Mouse (Mus musculus) hindbrain, postnatal 0 days (tissue): ENCODE results near the gene Olfr213. TPM values are rescaled to one million over a fixed set of nuclear protein-coding genes. Genes with fewer than 3 reads are reported as not detected.
A peak's percentile ranks its signal among the peaks of the same experiment; 100 is the strongest.
"Not testable (repeated sequence)": the region's sequence is repeated elsewhere in the genome, so short reads cannot be mapped to it uniquely, and the experiment has no call there.

Source experiments
- ATAC-seq: fragments of 200-750 bp; cut with Nextera tagmentation; 2 replicates; pipeline ENCODE4 v1.8.0; 2017; ENCODE audit warnings: mild to moderate bottlenecking, moderate TSS enrichment, moderate library complexity
- DNase-seq: peaks from one replicate; pipeline ENCODE4 v3.0.0-alpha.2; 2015; ENCODE audit warnings: low spot score
- H3K27ac ChIP-seq: fragments of 300-500 bp; sonication (generic); 2 replicates; pipeline ENCODE4 v1.5.1; 2014; ENCODE audit warnings: mild to moderate bottlenecking
- H3K27me3 ChIP-seq: fragments of 300-500 bp; sonication (generic); 2 replicates; pipeline ENCODE4 v1.6.1; 2014; ENCODE audit warnings: low read length, mixed read lengths; ENCODE audit not compliant: insufficient read depth
- H3K36me3 ChIP-seq: fragments of 300-500 bp; sonication (generic); 2 replicates; pipeline ENCODE4 v1.6.1; 2014; ENCODE audit warnings: low read length, mixed read lengths; ENCODE audit not compliant: insufficient read depth
- H3K4me1 ChIP-seq: fragments of 300-500 bp; sonication (generic); 2 replicates; pipeline ENCODE4 v1.6.1; 2014; ENCODE audit warnings: antibody characterized with exemption, low read length, mixed read lengths; ENCODE audit not compliant: insufficient read depth
- H3K4me2 ChIP-seq: fragments of 300-500 bp; sonication (generic); 2 replicates; pipeline ENCODE4 v1.6.1; 2014; ENCODE audit warnings: low read depth, mild to moderate bottlenecking, low read length, moderate library complexity, mixed read lengths
- H3K4me3 ChIP-seq: fragments of 300-500 bp; sonication (generic); 2 replicates; pipeline ENCODE4 v1.5.1; 2014; ENCODE audit warnings: low read length
- H3K9ac ChIP-seq: fragments of 300-500 bp; sonication (generic); replicated peaks from 2 replicates; pipeline ENCODE4 v1.6.1; 2014; ENCODE audit warnings: mild to moderate bottlenecking, low read length, moderate library complexity, mixed read lengths
- H3K9me3 ChIP-seq: fragments of 300-500 bp; sonication (generic); 2 replicates; pipeline ENCODE4 v1.6.1; 2016; ENCODE audit warnings: low read length, mixed read lengths
- CTCF ChIP-seq: IDR thresholded peaks from 2 replicates; pipeline ENCODE4 v1.5.1; 2016; ENCODE audit warnings: antibody characterized with exemption, control low read depth, low read depth
- WGBS: fragments of 180-500 bp; shearing (Covaris S2); extraction: QIAGEN DNeasy Blood & Tissue Kit; methylation state at CpG from one replicate; pipeline ENCODE4 v1.1.7; 2014; 5-methylcytosine and 5-hydroxymethylcytosine counted together
- polyA plus RNA-seq: library from polyadenylated mRNA; unstranded; fragments of >200 nt; fragmentation: Nextera tagmentation; extraction: Ambion mirVana; gene quantifications from 2 replicates; pipeline ENCODE4 v1.2.1, GENCODE M21; 2015
- total RNA-seq: library from RNA; depleted of rRNA; stranded (reverse); fragments of >200 nt; gene quantifications from 2 replicates; pipeline ENCODE4 v1.2.3, GENCODE M21; 2014; rRNA removed

Gene Olfr213
- not detected in 2 replicates for total RNA-seq
- not detected in 2 replicates for polyA plus RNA-seq

- Histone ChIP-seq H3K4me1 (no peaks in the 10 kb centered on the region), H3K4me2 (no peak within 1 kb of the TSS)
- TF ChIP-seq CTCF, result no peak
Measured at GRCm38 (mm10) chr6:116538156-116538555, at the start of gene Olfr213. TSS of gene Olfr213 (plus strand) at chr6:116538456.

DNA sequence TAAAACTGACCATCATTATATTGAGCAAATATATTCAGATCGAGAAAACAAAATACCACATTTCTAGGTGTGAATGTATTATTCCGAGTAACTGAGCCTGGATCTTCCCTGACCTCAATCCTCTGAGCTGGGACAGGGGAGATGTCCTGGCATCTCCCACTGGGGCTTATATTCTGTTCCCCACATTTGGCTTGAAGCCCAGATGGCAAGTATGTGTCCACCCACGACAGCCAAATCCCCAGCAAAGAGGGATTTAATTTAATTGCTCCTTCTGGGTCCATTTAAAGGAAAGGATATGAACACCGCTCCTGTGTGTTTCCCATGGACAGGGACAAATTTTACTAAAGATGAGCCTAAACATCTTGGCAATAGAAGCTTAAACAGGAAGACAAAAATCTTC is 49.5 kb upstream of the Olfr213 start, which contains the start of gene Olfr211:
TSS of gene Olfr211 (plus strand) at position 301 of the 400 bp plus-strand sequence.
- ATAC-seq (no peak), DNase-seq (peak; percentile 63)
- Histone ChIP-seq H3K27ac (no peak within 1 kb of the TSS), H3K9ac (no peak within 1 kb of the TSS), H3K27me3 (no peaks in the 10 kb centered on the region), H3K4me2 (no peak within 1 kb of the TSS), H3K4me3 (no peak within 1 kb of the TSS), H3K9me3 (no peaks in the 10 kb centered on the region), H3K36me3 (no peaks in the 10 kb centered on the region), H3K4me1 (no peaks in the 10 kb centered on the region)
- no peak for TF ChIP-seq CTCF
- 50% methylated on average over 4 of the region's 4 CpGs for WGBS

More at GRCm38 (mm10) chr6:116538156-116538555, at the start of gene Olfr213:
- ATAC-seq (no peak), DNase-seq (no peak)
- no peaks in the 10 kb centered on the region for H3K27me3 ChIP-seq
- H3K27ac ChIP-seq, result no peak within 1 kb of the TSS
- 71% methylated on average over 1 of the region's 1 CpGs for WGBS
- no peak within 1 kb of the TSS for H3K9ac ChIP-seq
- H3K36me3 ChIP-seq, result no peaks in the 10 kb centered on the region
- no peaks in the 10 kb centered on the region for H3K9me3 ChIP-seq
- H3K4me3 ChIP-seq, result no peak within 1 kb of the TSS

DNA sequence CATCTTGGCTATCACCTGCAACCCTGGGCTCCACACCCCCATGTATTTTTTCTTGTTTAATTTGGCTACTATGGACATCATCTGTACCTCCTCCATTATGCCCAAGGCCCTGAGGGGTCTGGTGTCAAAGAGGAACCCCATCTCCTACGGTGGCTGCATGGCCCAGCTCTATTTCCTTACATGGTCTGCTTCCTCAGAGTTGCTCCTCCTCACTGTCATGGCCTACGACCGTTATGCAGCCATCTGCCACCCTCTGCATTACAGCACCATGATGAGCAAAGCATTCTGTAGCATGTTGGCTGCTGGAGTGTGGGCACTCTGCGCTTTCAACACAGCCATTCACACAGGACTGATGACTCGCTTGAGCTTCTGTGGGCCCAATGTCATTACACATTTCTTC is 44.5 kb upstream of the Olfr213 start:
- WGBS, result 86% methylated on average over 5 of the region's 5 CpGs

DNA sequence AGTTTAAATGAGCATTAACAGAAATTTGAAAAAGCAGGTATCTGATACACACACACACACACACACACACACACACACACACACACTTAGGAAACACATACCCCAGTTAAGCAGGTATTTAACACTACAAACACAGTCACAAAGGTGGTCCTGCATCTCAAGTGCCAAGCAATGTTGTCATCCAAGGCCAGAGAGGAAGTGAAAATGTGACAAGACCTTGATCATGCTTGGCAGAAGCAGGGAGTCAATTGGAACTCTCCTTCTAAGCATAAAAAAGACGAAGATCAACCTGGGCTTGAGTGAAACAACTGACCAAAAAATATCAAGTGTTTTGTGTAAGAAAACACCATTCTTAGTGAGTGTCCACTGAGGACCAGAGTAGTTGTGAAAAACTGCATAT is 42.3 kb upstream of the Olfr213 start:
- DNase-seq (no peak), ATAC-seq (no peak)
- WGBS, result 95% methylated on average over 1 of the region's 1 CpGs
- Histone ChIP-seq H3K9me3 (no peaks in the 10 kb centered on the region), H3K27me3 (no peaks in the 10 kb centered on the region), H3K4me3 (no peak overlapping the region), H3K4me2 (no peak overlapping the region), H3K36me3 (no peaks in the 10 kb centered on the region), H3K9ac (no peak overlapping the region), H3K27ac (no peak overlapping the region), H3K4me1 (no peaks in the 10 kb centered on the region)
- no peak for TF ChIP-seq CTCF

More for the DNA sequence above, 44.5 kb upstream of the Olfr213 start:
- H3K9me3 ChIP-seq, result no peaks in the 10 kb centered on the region
- TF ChIP-seq CTCF, result no peak
- DNase-seq (no peak), ATAC-seq (no peak)
- H3K27ac ChIP-seq, result no peak overlapping the region
- H3K4me1 ChIP-seq, result no peaks in the 10 kb centered on the region
- H3K9ac ChIP-seq, result no peak overlapping the region
- no peak overlapping the region for H3K4me3 ChIP-seq
- no peaks in the 10 kb centered on the region for H3K27me3 ChIP-seq
- no peak overlapping the region for H3K4me2 ChIP-seq
- no peaks in the 10 kb centered on the region for H3K36me3 ChIP-seq

DNA sequence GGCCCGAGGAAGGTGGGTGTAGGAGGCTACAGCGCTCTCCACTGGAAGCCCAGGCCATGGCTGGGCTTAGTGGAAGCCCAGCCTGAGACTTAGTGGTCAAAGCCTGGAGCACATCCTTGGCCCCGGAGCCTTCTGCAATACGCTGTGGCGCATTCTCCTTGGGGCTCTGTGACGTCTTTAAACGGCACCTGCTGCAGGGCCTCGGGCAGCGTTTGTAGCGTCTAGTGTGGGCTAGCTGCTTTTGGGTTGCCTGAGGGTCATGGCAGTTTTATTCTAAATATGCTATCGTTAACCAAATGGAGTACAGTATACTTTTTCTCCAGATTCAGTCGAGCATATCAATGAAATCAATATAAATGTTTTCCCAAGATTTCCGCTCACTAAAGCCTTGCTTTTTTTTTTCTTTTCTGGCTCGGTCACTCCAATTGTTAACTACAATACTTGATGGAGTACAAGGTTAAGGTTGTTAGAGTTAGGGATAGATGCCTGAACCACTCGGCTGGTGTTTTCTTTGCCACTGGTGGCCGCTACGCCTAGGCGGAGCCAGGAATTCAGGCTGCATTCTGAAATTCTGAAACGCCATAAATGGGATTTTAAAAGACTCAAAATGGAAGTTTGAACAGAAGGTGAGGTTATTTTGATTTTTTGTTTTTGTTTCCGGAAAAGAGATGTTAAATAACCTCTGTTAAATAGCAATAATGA is 31.8 kb upstream of the Olfr213 start, which contains the start of gene Olfr212:
TSS of gene Olfr212 (plus strand) at position 215 of the 702 bp plus-strand sequence.
- ATAC-seq, H3K27ac ChIP-seq, H3K4me2 ChIP-seq, H3K9ac ChIP-seq, H3K9me3 ChIP-seq, H3K4me3 ChIP-seq, H3K36me3 ChIP-seq, DNase-seq, H3K4me1 ChIP-seq, H3K27me3 ChIP-seq: not testable (repeated sequence)
- WGBS, result 94% methylated on average over 19 of the region's 20 CpGs

- H3K4me2 ChIP-seq, result no peak overlapping the region
- TF ChIP-seq CTCF, result no peak
- no peaks in the 10 kb centered on the region for H3K4me1 ChIP-seq
- no peaks in the 10 kb centered on the region for H3K36me3 ChIP-seq
- no peaks in the 10 kb centered on the region for H3K27me3 ChIP-seq
- no peak overlapping the region for H3K9ac ChIP-seq
- H3K9me3 ChIP-seq, result no peaks in the 10 kb centered on the region
- no peak for ATAC-seq
- H3K4me3 ChIP-seq, result no peak overlapping the region
- H3K27ac ChIP-seq, result no peak overlapping the region
- DNase-seq, result no peak
Measured at GRCm38 (mm10) chr6:116514832-116515231, 23.4 kb upstream of the Olfr213 start.

DNA sequence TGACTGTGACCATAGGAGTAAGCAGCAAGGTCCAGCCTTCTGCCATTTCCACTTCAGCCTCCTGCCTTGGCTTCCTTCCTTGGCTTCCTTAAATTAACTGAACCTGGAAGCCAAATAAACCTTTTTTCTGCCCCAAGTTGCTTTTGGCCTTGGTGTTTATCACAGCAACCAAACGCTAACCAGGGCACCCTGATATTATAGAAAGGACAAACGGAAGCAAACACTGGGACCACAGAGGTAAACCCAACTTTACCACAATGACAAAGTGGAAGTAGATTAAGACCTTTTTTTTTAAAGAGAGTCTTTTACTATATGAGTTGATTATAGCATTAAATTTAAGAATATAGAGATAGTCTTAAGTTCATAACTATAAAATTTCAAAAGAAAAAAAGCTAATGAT is 4.2 kb downstream of the Olfr213 start:
- DNase-seq, result no peak

GRCm38 (mm10) chr6:116550841-116551240 is 12.6 kb downstream of the Olfr213 start, which contains the start of gene Gm5580:
TSS of gene Gm5580 (plus strand) at chr6:116551141.
- H3K27me3 ChIP-seq, ATAC-seq, DNase-seq, H3K4me1 ChIP-seq, H3K36me3 ChIP-seq, H3K4me3 ChIP-seq, H3K9ac ChIP-seq, H3K4me2 ChIP-seq, H3K9me3 ChIP-seq, H3K27ac ChIP-seq: not testable (repeated sequence)
- 94% methylated on average over 11 of the region's 11 CpGs for WGBS

More for the DNA sequence above, 4.2 kb downstream of the Olfr213 start:
- TF ChIP-seq CTCF, result no peak
- no peak for ATAC-seq
- Histone ChIP-seq H3K9ac (no peak overlapping the region), H3K27me3 (no peaks in the 10 kb centered on the region), H3K4me1 (no peaks in the 10 kb centered on the region), H3K4me2 (no peak overlapping the region), H3K9me3 (no peaks in the 10 kb centered on the region), H3K27ac (no peak overlapping the region), H3K36me3 (no peaks in the 10 kb centered on the region), H3K4me3 (no peak overlapping the region)
- WGBS, result 86% methylated on average over 2 of the region's 2 CpGs
